Mouse (Mus musculus) 416B (cell line): ENCODE measurements around the gene Inpp4a.

Source experiments
- DNase-seq: peaks from one replicate; pipeline ENCODE4 v3.0.0; 2011; ENCODE audit warnings: low read depth

Inpp4a gene

DNA sequence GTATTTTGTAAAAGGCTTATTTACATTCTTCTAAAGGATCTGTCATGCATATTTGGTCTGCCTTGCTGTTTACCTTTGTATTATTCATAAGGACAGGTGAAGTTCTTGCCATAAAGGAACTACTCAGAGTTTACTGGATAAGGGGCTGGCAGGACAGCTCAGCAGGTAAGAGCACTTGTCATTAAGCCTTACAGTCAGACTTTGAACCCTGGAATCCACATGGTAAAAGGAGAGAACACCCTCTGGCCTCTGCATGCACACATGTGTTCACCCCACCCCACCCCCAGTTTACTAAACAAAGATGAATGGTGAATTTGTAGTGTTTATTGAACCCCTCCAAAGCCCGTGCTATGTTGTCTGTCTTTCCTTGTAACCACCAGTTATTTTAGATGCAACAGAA is 115.7 kb downstream of the Inpp4a start:
- DNase-seq: no peak

DNA sequence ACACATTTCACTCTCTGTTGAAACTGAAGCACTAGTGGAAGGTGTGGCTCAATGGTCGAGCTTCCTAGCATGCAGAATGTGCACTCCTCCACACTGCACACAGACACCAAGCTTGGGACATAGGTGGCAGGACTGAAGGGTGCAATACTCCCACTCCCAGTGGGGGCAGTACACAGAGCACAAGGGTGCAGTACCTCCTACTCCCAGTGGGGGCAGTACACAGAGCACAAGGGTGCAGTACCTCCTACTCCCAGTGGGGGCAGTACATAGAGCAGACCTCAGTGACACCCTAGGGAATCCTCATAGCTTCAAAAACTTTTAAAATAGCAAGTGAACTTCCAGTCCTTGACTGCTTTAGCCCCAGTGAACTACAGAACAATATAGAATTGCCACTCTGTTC is 119.8 kb downstream of the Inpp4a start:
- DNase-seq: peak; percentile 47

DNA sequence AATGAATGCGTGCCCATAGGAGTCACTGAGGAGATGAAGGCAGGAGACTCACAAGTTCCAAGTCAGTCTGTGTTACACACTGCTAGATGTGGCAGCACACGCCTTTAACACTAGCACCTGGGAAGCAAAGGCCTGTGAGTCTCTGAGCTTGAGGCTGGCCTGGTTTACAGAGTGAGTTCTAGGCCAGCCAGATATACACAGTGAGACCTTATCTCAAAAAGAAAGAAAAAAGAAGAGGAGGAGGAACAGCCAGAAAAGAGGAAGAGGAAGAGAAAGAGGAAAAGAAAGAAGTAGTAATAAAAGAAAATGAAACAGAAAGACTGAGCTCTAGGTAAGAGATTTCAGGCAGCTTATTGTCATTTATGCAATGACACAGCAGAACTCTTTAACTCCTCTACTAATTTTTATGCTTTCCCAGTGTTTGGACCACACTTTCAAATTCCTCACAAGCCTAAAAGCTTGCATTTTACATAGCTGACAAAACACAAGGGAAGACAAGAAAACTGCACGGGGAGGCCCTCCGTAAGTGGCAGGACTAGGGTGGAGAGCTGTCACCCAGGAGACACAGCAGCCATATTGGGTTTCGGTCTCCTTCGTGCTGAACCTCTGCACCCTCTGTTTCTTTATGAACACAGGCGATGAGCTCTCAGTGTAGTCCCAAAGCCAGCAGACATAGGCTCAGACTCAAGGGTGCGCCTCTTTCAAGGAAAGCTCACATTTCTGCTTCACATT is 127.6 kb downstream of the Inpp4a start:
- DNase-seq: no peak

DNA sequence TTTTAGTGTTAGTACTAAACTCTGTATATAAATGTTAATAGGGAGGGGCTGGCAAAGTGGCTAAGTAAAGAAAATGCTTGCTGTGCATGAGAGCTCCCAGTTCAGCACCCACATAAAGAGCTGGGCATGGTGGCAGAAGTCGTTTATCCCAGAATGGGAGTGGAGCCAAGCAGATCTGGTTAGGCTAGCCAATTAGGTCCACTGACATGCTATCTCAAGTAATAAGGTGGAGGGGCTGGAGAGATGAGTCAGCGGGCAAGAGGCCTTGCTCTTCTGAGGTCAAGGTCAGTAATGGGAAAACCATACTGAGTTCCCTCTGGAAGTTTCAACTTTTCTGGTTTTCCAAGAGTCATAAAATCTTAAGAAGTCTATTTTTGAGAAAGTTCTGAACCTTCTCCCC is 129.2 kb downstream of the Inpp4a start:
- DNase-seq: peak; percentile 51

DNA sequence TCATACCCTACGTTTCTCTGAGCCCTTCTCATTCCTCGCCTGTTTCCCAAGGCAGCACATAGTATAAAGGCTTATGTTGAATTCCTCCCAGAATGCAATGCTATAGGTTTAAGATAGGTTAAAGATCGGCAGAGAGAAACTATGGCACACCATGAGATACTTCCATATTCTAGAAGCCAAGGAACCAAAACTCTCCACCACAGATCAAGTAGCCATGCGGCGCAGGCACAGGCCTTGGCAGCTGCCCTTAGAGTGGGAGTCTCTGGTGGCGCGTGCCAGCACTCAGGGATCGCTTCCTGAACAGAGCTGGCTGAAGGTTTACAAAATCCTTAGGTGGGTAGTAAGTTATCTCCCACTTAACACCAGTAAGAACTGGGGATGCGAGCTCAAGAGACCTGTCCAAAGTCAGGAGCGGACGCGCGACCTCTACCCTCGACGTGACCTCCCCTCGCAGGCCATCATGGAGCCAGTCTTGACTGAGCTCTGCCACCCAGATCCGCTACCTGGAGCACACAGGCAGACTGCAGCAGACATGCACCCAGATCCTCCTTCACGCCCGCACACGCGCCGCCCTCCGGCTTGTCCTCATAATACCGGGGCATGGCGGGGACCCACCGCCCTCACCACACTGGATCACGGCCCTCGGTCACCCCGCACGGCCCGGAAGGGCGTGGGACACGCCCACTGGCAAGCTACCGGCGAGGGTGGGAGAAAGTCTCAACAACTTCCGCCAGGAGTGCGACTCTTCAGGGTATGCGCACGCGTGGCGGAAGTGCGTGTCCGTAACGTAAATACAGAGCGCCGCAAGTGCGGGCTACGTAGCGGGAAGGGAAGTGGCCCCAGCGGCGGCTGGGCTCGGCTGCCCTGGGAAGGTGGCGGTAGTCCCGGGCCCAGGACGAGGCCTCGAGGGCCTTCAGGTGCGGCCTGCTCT is 130.0 kb downstream of the Inpp4a start, which contains the start of the genes Coa5 and Unc50:
Gene Coa5 (minus strand): TSS at position 738 of the 931 bp plus-strand sequence.
Gene Unc50 (plus strand): TSS at position 774 of the 931 bp plus-strand sequence.
- DNase-seq: peak; percentile 96

DNA sequence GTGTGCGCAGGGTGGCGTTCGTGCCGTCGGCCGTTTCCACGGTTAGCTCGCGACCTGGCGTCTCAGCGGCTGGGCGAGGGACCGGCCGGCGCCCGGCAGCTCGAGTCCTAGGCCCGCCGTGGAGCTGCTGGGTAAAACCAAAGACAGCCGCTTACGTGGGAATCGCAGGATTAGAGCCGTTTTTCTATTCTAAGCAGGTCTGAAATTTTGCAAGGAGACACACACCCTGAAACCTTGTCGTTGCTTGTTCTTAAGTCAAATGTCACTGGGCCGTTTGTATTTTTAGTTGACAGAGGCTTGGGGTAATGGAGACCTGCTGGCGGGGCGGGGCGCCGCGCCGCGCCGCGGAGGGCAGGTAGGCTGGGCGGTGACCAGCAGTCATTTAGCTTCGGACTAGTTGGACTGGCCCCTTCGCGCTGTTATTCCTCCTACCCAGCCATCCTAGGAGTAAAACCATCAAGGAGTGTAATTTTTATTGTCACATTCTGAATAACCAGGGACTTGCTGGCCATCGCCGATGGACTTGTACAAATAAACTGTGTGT is 130.7 kb downstream of the Inpp4a start:
- no peak for DNase-seq

DNA sequence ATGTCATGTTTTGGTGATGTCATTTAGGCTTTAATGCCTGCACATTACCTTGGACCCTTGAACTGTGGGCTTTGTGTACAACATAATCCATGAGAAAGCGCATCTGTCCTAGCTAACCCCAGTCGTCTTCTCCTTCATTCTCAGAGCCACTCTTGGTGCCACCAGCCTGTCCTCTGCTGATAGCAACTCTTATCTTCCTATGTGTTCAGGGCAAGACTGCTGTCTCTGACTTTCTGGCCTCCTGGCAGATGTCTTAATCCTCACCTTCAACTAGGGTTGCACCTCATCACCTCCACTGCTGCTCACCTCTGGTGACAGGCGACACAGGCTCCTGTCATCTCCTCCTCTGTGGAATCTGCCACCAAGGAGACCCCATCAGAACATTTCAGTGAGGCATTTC is 136.8 kb downstream of the Inpp4a start:
- no peak for DNase-seq

DNA sequence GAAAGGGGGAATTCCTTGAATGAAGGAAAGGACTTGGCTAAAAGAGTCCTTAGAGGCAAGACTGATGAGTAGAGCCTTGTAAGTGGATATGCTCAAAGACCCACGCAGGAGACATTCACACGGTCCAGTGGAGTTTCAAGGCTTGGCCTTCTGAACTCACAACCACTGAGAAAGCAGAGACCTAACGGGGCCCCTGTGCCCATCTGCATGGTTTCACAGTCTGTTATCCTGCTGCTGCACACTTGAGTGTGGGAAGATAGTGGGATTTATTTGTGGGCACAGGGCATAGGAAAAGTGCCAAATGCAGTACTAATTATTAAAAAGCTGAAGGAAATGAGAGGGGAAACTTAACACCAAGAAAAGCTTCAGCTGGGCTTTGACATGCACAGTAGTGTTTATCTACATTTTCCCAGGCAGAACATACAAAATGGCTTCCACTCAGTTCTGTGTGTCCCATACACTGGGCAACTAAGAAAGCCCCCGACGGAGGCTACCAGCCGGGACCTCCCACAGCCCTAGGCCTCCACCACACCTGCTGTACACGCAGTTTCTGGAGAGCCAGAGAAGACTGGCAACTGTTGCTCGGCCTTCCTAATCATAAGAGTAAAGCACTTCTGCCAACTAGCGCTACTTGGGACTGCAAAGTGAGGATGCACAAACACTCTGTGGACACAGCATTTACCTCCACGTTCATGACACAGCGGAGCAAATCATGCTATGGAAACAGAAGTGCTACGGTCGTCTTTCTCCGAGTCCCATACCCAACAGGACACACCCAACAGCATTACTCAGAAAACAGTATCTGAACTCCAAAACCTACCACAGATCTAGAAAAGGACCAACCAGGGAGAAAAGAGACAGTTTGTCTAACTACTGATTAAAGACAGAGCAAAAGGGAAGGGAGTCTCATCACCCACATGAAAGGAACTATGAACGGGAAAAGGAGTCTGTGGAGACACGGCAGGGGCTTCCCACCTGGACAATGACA is 143.5 kb downstream of the Inpp4a start:
- DNase-seq: no peak

DNA sequence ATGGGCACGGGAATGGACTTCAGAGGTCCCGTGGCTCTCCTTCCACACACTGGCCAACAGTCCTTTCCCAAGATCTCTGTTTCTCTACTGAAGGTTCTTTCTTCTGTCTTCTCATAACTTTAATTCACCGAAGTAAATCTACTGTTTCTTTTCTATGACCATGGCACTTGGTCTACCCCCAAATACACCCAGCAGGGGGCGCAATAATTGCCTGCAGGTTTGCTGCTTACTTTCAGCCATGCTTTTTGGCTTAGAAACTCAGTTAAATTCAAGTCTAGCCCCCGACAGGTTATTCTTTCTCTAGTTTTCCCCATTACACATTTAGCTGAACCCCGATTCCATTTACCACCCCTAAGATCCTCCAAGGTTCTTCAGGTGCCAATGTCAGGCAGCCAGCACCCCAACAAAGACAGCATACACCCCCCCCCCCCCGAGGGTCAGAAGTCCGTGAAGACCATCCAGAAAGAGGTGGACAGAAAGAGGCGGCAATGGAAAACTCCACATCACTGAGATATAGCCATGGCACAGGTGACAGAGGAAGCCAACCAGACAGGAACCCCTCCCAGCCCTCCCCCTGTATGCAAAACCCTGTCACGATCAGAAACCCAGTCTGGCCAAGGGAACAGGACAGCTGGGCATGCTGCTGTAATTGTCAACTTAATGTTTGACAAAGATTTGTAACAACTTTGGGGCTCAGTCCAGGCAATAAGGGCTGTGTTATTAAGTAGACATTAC is 148.9 kb downstream of the Inpp4a start:
- peak; percentile 49 for DNase-seq

DNA sequence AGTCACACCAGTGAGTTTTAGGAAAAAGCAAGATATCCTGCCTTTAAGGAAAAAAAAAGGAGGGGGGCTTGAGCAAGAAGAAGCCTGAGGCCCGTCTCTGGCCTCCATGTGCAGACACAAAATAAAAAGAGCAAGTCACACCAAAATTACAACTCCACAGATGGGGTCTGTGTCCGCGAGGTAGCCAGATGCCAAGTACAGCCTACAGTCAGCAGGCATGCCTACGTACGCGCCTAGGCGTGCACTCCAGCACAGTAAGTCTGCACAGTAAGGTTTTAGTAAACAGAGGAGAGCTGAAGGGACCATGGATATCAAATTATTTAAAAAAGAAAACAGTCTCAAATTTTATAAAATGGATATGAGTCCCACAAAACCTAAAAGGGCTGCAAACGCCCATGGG is 151.6 kb downstream of the Inpp4a start:
- no peak for DNase-seq

DNA sequence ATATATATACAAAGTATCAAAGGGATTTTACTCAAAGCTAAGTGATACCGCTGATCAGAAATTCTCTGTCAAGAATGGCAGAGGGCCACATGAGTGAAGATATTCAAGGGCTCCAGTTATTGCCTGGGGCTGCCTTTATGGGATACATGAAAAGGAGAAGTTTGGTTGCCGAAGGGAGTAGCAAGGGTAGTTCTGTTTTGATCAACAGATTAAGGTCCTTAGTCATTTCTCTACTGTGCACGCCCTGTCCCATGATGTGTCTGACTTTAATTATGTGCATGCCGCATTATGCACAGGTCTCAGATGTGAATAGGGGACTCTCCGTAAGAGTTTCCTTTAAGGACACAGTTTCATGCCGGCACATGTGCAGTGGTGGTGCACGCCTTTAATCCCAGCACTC is 157.9 kb downstream of the Inpp4a start:
- DNase-seq: no peak
